Mouse (Mus musculus) lung, postnatal 0 days (tissue): ENCODE data around the gene Cdc42ep5.
A peak's percentile ranks its signal among the peaks of the same experiment; 100 is the strongest.

Experiments
- CTCF ChIP-seq: IDR thresholded peaks from 2 replicates; pipeline ENCODE4 v1.5.1; 2016; ENCODE audit warnings: antibody characterized with exemption, mild to moderate bottlenecking
- EP300 ChIP-seq: IDR thresholded peaks from 2 replicates; pipeline ENCODE4 v1.6.1; 2016; ENCODE audit warnings: antibody characterized with exemption, mild to moderate bottlenecking, control low read depth

- no peak for TF ChIP-seq CTCF
- 0 out of 2 replicates have a peak, but pooled peaks have one; percentile 26 for TF ChIP-seq EP300
Measured at GRCm38 (mm10) chr7:4128860-4129259, 35.8 kb downstream of the Cdc42ep5 start.
